Mouse (Mus musculus): ENCODE data around the gene Smco3. TPM values are rescaled to one million over a fixed set of nuclear protein-coding genes. Genes with fewer than 3 reads are reported as not detected.

Gene Smco3
- polyA plus RNA-seq, 1 experiment from 2014 or later: not detected

DNA sequence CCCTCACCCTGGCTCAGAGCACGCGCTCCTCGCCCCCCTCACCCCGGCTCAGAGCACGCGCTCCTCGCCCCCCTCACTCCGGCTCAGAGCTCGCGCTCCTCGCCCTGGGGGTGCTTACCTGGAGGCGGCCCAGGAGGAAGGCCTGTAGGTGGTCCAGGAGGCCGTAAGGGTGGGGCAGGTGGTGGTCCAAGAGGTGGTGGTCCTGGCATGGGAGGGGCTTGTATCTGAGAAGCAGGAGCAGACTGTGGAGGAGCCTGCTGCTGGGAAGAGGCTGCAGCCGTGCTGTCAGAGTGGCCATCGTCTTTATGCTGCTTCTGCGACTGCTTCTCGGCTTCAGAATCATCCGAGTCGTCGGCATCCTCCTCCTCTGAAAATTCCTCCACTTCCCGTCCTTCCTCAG lies 18.4 kb downstream of the Smco3 start:
- no peak overlapping the region for H3K27ac ChIP-seq (ENCODE audit: low read depth, low read length)
- ATAC-seq (ENCODE audit: low FRiP score) (no peak), DNase-seq (ENCODE audit: low spot score) (no peak)
- no peak overlapping the region for H3K4me2 ChIP-seq (replicated peaks; ENCODE audit: low read depth, low read length)
- H3K4me3 ChIP-seq (ENCODE audit: low read depth, low read length): no peak overlapping the region
- 95% methylated on average over 21 of the region's 21 CpGs for WGBS
- H3K36me3 ChIP-seq (ENCODE audit: control insufficient read depth, insufficient read depth, low read length): peaks cover 27% of the 10 kb centered on the region
- H3K9me3 ChIP-seq (ENCODE audit: control insufficient read depth, low read length): no peaks in the 10 kb centered on the region
- H3K27me3 ChIP-seq (ENCODE audit: control insufficient read depth, insufficient read depth, low read length): no peaks in the 10 kb centered on the region
- H3K4me1 ChIP-seq (replicated peaks; ENCODE audit: control insufficient read depth, insufficient read depth, low read length): no peaks in the 10 kb centered on the region
- H3K9ac ChIP-seq (ENCODE audit: low read depth, low read length): no peak overlapping the region

DNA sequence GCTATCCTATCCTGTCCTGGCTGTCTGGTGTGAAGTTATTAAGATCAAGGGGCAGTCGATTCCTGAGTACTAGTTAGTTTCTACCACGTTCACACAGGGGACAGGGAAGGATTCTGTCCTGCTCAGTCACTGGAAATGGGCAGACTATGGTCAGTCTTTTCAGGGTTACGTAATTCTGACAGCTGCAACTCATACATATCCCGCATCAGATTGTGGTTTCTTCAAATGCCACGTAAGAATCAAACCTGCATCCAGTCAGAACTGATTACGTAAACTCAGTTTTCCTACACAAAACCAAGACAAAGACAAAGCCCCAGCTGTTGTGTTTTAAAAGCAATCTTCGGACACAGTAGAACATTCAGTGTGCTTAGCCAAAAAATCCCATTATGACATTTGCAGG lies 19.9 kb downstream of the Smco3 start:
- WGBS: 97% methylated on average over 7 of the region's 7 CpGs
- no peak for DNase-seq (ENCODE audit: low spot score)
- H3K27me3 ChIP-seq (ENCODE audit: control insufficient read depth, insufficient read depth, low read length): no peaks in the 10 kb centered on the region
- H3K4me1 ChIP-seq (replicated peaks; ENCODE audit: control insufficient read depth, insufficient read depth, low read length): no peaks in the 10 kb centered on the region
- ATAC-seq (ENCODE audit: low FRiP score): no peak
- peaks cover 15% of the 10 kb centered on the region for H3K36me3 ChIP-seq (ENCODE audit: control insufficient read depth, insufficient read depth, low read length)
- no peaks in the 10 kb centered on the region for H3K9me3 ChIP-seq (ENCODE audit: control insufficient read depth, low read length)
- H3K27ac ChIP-seq (ENCODE audit: low read depth, low read length): no peak overlapping the region
- no peak overlapping the region for H3K4me2 ChIP-seq (replicated peaks; ENCODE audit: low read depth, low read length)
- no peak overlapping the region for H3K9ac ChIP-seq (ENCODE audit: low read depth, low read length)
- no peak overlapping the region for H3K4me3 ChIP-seq (ENCODE audit: low read depth, low read length)

DNA sequence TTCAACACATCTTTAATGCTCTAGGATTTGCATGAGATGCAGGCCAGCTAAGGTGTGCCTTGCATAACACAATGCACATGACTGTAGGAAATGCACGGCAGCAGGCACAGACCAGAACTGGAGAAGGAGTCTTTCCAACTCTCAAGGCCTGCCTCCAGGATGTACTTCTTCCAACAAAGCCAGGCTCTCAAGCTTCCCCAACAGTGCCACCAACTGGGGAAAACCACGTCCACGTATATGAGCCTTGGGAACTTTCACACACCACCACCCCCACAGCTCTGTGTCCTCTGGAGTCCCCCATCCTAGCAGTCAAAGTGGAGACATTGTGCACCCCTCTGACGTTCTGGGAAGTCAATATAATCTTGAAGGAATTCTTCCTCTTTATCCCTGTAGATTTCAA lies 22.1 kb downstream of the Smco3 start:
- Histone ChIP-seq H3K4me2 (replicated peaks; ENCODE audit: low read depth, low read length) (no peak overlapping the region), H3K9ac (ENCODE audit: low read depth, low read length) (no peak overlapping the region), H3K36me3 (ENCODE audit: control insufficient read depth, insufficient read depth, low read length) (peaks cover 11% of the 10 kb centered on the region), H3K4me1 (replicated peaks; ENCODE audit: control insufficient read depth, insufficient read depth, low read length) (peaks cover 3% of the 10 kb centered on the region; the same call in 1 of the 2 replicates), H3K27ac (ENCODE audit: low read depth, low read length) (no peak overlapping the region), H3K4me3 (ENCODE audit: low read depth, low read length) (no peak overlapping the region), H3K9me3 (ENCODE audit: control insufficient read depth, low read length) (no peaks in the 10 kb centered on the region), H3K27me3 (ENCODE audit: control insufficient read depth, insufficient read depth, low read length) (no peaks in the 10 kb centered on the region)
- ATAC-seq (ENCODE audit: low FRiP score): no peak
- no peak for DNase-seq (ENCODE audit: low spot score)
- WGBS: 45% methylated on average over 4 of the region's 4 CpGs

DNA sequence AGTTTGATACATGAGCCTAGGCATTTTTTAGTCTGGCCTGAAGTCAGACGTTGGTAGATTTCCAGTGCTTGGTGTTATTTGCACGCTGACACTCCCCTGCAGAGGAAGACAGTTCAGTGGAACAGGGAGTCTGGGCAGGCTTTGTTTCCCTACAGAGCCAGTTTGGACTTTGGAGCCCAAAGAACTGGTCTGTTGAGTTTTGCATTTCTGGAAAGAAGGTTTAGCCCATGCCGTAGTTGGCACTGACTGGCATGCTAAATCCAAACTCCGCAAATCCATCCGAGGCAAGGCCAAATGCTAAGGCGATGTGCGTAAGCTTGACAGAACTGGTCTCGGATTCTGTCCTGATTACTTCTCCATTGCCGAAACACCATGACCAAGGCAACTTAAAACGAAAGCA lies 24.1 kb downstream of the Smco3 start:
- Histone ChIP-seq H3K27ac (ENCODE audit: low read depth, low read length) (no peak overlapping the region), H3K4me3 (ENCODE audit: low read depth, low read length) (no peak overlapping the region), H3K9me3 (ENCODE audit: control insufficient read depth, low read length) (no peaks in the 10 kb centered on the region), H3K4me2 (replicated peaks; ENCODE audit: low read depth, low read length) (no peak overlapping the region), H3K36me3 (ENCODE audit: control insufficient read depth, insufficient read depth, low read length) (peaks cover 7% of the 10 kb centered on the region), H3K4me1 (replicated peaks; ENCODE audit: control insufficient read depth, insufficient read depth, low read length) (peaks cover 3% of the 10 kb centered on the region; the same call in 1 of the 2 replicates), H3K27me3 (ENCODE audit: control insufficient read depth, insufficient read depth, low read length) (no peaks in the 10 kb centered on the region), H3K9ac (ENCODE audit: low read depth, low read length) (no peak overlapping the region)
- DNase-seq (ENCODE audit: low spot score) (no peak), ATAC-seq (ENCODE audit: low FRiP score) (no peak)
- 90% methylated on average over 10 of the region's 10 CpGs for WGBS

DNA sequence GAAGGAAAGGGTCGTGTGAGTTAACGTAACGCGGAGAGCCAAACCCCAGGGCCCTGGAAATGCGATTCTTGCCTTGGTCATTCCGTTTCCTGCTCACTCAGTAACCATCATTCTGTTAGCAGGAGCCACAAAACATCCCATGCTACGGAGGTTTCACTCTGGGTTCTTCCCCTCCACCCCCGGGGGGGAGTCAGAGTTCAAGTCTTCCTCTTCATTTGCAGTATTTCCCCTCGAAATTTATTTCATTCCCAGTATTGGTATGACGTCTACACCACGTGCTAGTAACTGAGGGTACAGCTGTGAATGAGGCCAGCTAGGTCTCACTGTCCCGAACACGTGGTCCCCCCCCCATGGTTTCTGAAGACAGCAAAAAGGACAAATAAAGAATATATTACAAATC lies 25.6 kb downstream of the Smco3 start:
- H3K4me3 ChIP-seq (ENCODE audit: low read depth, low read length): no peak overlapping the region
- ATAC-seq (ENCODE audit: low FRiP score) (no peak), DNase-seq (ENCODE audit: low spot score) (no peak)
- H3K27ac ChIP-seq (ENCODE audit: low read depth, low read length): no peak overlapping the region
- H3K27me3 ChIP-seq (ENCODE audit: control insufficient read depth, insufficient read depth, low read length): no peaks in the 10 kb centered on the region
- no peak overlapping the region for H3K4me2 ChIP-seq (replicated peaks; ENCODE audit: low read depth, low read length)
- no peaks in the 10 kb centered on the region for H3K9me3 ChIP-seq (ENCODE audit: control insufficient read depth, low read length)
- H3K4me1 ChIP-seq (replicated peaks; ENCODE audit: control insufficient read depth, insufficient read depth, low read length): peaks cover 3% of the 10 kb centered on the region; the same call in 1 of the 2 replicates
- H3K36me3 ChIP-seq (ENCODE audit: control insufficient read depth, insufficient read depth, low read length): 0 out of 2 replicates have a peak, but pooled peaks cover 4% of the 10 kb centered on the region
- no peak overlapping the region for H3K9ac ChIP-seq (ENCODE audit: low read depth, low read length)
- WGBS: 71% methylated on average over 13 of the region's 13 CpGs

DNA sequence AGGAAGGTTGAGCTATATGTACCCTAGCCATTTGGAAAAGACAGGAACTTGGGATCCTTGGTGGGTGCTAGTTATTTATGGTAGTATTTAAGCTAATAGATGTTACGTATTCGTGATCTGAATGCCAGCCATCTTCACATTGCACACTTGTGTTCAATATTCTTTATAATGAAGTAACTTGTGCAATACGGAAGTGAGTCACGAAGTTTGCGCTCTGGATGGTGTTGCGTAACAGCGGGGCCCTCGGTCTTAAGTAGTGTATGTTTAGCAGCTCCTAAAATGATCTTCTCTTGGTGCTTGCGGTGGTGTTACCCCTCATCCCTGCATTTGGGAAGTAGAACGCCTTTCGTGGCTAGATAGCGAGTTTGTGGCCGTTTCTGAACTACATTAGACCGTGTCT lies 26.2 kb downstream of the Smco3 start:
- Histone ChIP-seq H3K27me3 (ENCODE audit: control insufficient read depth, insufficient read depth, low read length) (no peaks in the 10 kb centered on the region), H3K36me3 (ENCODE audit: control insufficient read depth, insufficient read depth, low read length) (0 out of 2 replicates have a peak, but pooled peaks cover 3% of the 10 kb centered on the region), H3K27ac (ENCODE audit: low read depth, low read length) (no peak overlapping the region), H3K4me2 (replicated peaks; ENCODE audit: low read depth, low read length) (peak overlapping the region; percentile 78), H3K4me3 (ENCODE audit: low read depth, low read length) (peak overlapping the region; percentile 78), H3K9me3 (ENCODE audit: control insufficient read depth, low read length) (no peaks in the 10 kb centered on the region), H3K4me1 (replicated peaks; ENCODE audit: control insufficient read depth, insufficient read depth, low read length) (peaks cover 3% of the 10 kb centered on the region; the same call in 1 of the 2 replicates), H3K9ac (ENCODE audit: low read depth, low read length) (peak overlapping the region; percentile 71)
- no peak for ATAC-seq (ENCODE audit: low FRiP score)
- WGBS: 38% methylated on average over 14 of the region's 14 CpGs
- DNase-seq (ENCODE audit: low spot score): no peak

DNA sequence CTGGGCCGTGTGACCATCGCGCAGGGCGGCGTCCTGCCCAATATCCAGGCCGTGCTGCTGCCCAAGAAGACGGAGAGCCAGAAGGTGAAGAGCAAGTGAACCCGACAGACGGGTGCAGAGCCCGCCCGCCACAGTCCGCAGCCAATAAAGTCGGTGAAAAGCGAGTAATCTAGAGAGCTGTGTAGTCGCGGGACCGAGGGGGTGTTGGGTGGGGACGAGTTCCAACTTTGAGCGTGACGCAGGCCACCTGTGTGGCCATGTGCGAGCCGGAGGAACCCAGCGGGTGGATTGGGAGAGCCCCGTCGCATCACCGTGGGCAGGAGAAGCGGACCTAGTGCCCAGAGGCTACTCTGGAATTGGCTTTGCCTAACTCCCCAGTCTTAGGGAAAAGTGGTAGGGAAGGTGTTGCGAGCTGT lies 26.6 kb downstream of the Smco3 start:
- DNase-seq (ENCODE audit: low spot score) (peak; percentile 28), ATAC-seq (ENCODE audit: low FRiP score) (peak; percentile 23)
- no peaks in the 10 kb centered on the region for H3K9me3 ChIP-seq (ENCODE audit: control insufficient read depth, low read length)
- H3K27me3 ChIP-seq (ENCODE audit: control insufficient read depth, insufficient read depth, low read length): no peaks in the 10 kb centered on the region
- WGBS: 1% methylated on average over 28 of the region's 28 CpGs
- no peak overlapping the region for H3K27ac ChIP-seq (ENCODE audit: low read depth, low read length)
- peak overlapping the region; percentile 71 for H3K9ac ChIP-seq (ENCODE audit: low read depth, low read length)
- no peaks in the 10 kb centered on the region for H3K36me3 ChIP-seq (ENCODE audit: control insufficient read depth, insufficient read depth, low read length)
- H3K4me1 ChIP-seq (replicated peaks; ENCODE audit: control insufficient read depth, insufficient read depth, low read length): peaks cover 3% of the 10 kb centered on the region; the same call in 1 of the 2 replicates
- peak overlapping the region; percentile 78 for H3K4me2 ChIP-seq (replicated peaks; ENCODE audit: low read depth, low read length)
- H3K4me3 ChIP-seq (ENCODE audit: low read depth, low read length): peak overlapping the region; percentile 78

DNA sequence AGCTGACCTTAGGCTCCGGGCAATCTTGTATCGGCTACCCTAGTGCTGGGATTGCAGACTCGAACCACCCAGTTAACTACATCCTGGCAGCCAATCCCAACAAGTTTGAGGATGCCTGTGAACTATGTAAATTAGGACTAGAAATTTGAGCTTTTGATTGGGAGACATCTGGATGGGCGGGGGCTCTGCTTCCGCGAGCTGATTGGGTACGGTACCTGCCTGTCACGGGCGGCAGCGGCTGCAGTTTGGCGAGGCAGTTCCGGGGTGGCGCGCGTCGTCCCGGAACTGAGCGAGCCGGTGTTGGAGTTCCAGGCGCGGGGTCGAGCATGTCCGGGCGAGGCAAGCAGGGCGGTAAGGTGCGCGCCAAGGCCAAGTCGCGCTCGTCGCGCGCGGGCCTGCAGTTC lies 27.2 kb downstream of the Smco3 start, which contains the start of gene H2afj:
H2afj (plus strand) TSS at position 231 of the 404 bp plus-strand sequence.
- Histone ChIP-seq H3K27me3 (ENCODE audit: control insufficient read depth, insufficient read depth, low read length) (no peaks in the 10 kb centered on the region), H3K4me1 (replicated peaks; ENCODE audit: control insufficient read depth, insufficient read depth, low read length) (peaks cover 4% of the 10 kb centered on the region), H3K9me3 (ENCODE audit: control insufficient read depth, low read length) (no peaks in the 10 kb centered on the region), H3K4me3 (ENCODE audit: low read depth, low read length) (peak within 1 kb of the TSS; percentile 78), H3K27ac (ENCODE audit: low read depth, low read length) (peak within 1 kb of the TSS; percentile 58; the same call in 1 of the 2 replicates), H3K4me2 (replicated peaks; ENCODE audit: low read depth, low read length) (peak within 1 kb of the TSS; percentile 78), H3K9ac (ENCODE audit: low read depth, low read length) (peak within 1 kb of the TSS; percentile 71), H3K36me3 (ENCODE audit: control insufficient read depth, insufficient read depth, low read length) (no peaks in the 10 kb centered on the region)
- peak; percentile 98 for DNase-seq (ENCODE audit: low spot score)
- ATAC-seq (ENCODE audit: low FRiP score): peak; percentile 86
- WGBS: 0% methylated on average over 34 of the region's 34 CpGs

DNA sequence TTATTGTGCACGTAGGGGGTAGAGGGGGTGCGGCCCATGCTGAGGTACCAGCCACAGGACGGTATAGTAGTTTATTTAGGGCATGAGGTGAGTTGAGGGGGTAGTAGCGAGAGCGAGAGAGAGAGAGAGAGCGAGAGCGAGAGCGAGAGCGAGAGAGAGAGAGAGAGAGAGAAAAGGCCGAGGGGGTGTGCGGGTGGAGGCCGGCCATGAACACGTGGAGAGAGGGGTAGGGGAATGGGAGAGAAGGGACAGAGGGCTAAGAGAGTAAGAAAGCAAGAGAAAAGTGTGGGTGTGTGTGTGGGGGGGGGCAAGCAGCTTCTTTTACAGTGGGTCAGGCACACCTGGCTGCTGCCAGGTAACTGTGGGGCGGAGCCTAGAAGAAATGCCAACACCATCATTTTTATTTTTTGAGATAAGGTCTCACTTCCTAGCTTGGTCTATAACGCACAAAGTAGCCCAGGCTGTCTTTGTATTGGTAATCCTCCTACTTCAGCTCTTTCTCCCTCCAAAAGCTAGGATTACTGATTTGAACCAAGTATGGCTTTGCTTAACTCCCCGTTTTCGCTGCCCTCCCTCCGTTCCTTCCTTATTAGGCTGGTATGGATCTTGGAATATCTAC lies 27.7 kb downstream of the Smco3 start:
- H3K27me3 ChIP-seq (ENCODE audit: control insufficient read depth, insufficient read depth, low read length): no peaks in the 10 kb centered on the region
- H3K36me3 ChIP-seq (ENCODE audit: control insufficient read depth, insufficient read depth, low read length): no peaks in the 10 kb centered on the region
- H3K27ac ChIP-seq (ENCODE audit: low read depth, low read length): peak overlapping the region; percentile 58; the same call in 1 of the 2 replicates
- peak overlapping the region; percentile 78 for H3K4me2 ChIP-seq (replicated peaks; ENCODE audit: low read depth, low read length)
- peak; percentile 36 for DNase-seq (ENCODE audit: low spot score)
- H3K9me3 ChIP-seq (ENCODE audit: control insufficient read depth, low read length): no peaks in the 10 kb centered on the region
- H3K4me3 ChIP-seq (ENCODE audit: low read depth, low read length): peak overlapping the region; percentile 31
- peak overlapping the region; percentile 40 for H3K9ac ChIP-seq (ENCODE audit: low read depth, low read length)
- ATAC-seq (ENCODE audit: low FRiP score): peak; percentile 4; the same call in 1 of the 2 replicates
- peaks cover 4% of the 10 kb centered on the region for H3K4me1 ChIP-seq (replicated peaks; ENCODE audit: control insufficient read depth, insufficient read depth, low read length)
- WGBS: 28% methylated on average over 18 of the region's 18 CpGs
